Mouse (Mus musculus) forebrain, embryonic 11.5 days (tissue): ENCODE data around the gene Kif16b. TPM values are rescaled to one million over a fixed set of nuclear protein-coding genes. Genes with fewer than 3 reads are reported as not detected.

Experiments used
- ATAC-seq: fragments of 200-750 bp; cut with Nextera tagmentation; replicated peaks from 2 replicates; pipeline ENCODE4 v1.8.0; 2017; ENCODE audit warnings: moderate TSS enrichment; ENCODE audit not compliant: low FRiP score
- DNase-seq: peaks from one replicate; pipeline ENCODE4 v3.0.0-alpha.2; 2017; ENCODE audit warnings: low spot score
- H3K27ac ChIP-seq: fragments of 300-500 bp; sonication (generic); 2 replicates; pipeline ENCODE4 v1.5.1; 2014; ENCODE audit warnings: low read depth, low read length
- H3K27me3 ChIP-seq: fragments of 300-500 bp; sonication (generic); 2 replicates; pipeline ENCODE4 v1.6.1; 2014; ENCODE audit warnings: mild to moderate bottlenecking, low read length, mixed read lengths; ENCODE audit not compliant: control insufficient read depth, insufficient read depth
- H3K36me3 ChIP-seq: fragments of 300-500 bp; sonication (generic); 2 replicates; pipeline ENCODE4 v1.6.1; 2014; ENCODE audit warnings: mild to moderate bottlenecking, low read length, moderate library complexity, mixed read lengths; ENCODE audit not compliant: control insufficient read depth, insufficient read depth
- H3K4me1 ChIP-seq: fragments of 300-500 bp; sonication (generic); replicated peaks from 2 replicates; pipeline ENCODE4 v1.6.1; 2014; ENCODE audit warnings: low read length, mixed read lengths; ENCODE audit not compliant: control insufficient read depth, insufficient read depth
- H3K4me2 ChIP-seq: fragments of 300-500 bp; sonication (generic); 2 replicates; pipeline ENCODE4 v1.6.1; 2014; ENCODE audit warnings: low read depth, mild to moderate bottlenecking, low read length, moderate library complexity, mixed read lengths; ENCODE audit not compliant: severe bottlenecking
- H3K4me3 ChIP-seq: fragments of 300-500 bp; sonication (generic); 2 replicates; pipeline ENCODE4 v1.5.1; 2014; ENCODE audit warnings: low read depth, low read length
- H3K9ac ChIP-seq: fragments of 300-500 bp; sonication (generic); 2 replicates; pipeline ENCODE4 v1.6.1; 2014; ENCODE audit warnings: low read length
- H3K9me3 ChIP-seq: fragments of 300-500 bp; sonication (generic); 2 replicates; pipeline ENCODE4 v1.6.1; 2016; ENCODE audit warnings: low read length, mixed read lengths; ENCODE audit not compliant: control insufficient read depth
- WGBS: fragments of 180-500 bp; shearing (Covaris S2); extraction: QIAGEN DNeasy Blood & Tissue Kit; methylation state at CpG from one replicate; pipeline ENCODE4 v1.1.7; 2014; 5-methylcytosine and 5-hydroxymethylcytosine counted together
- polyA plus RNA-seq: library from polyadenylated mRNA; unstranded; fragments of >200 nt; fragmentation: Nextera tagmentation; extraction: Ambion mirVana; gene quantifications from 2 replicates; pipeline ENCODE4 v1.2.1, GENCODE M21; 2014

The Kif16b gene
- polyA plus RNA-seq, 1 experiment from 2014 or later: 8.9 TPM

DNA sequence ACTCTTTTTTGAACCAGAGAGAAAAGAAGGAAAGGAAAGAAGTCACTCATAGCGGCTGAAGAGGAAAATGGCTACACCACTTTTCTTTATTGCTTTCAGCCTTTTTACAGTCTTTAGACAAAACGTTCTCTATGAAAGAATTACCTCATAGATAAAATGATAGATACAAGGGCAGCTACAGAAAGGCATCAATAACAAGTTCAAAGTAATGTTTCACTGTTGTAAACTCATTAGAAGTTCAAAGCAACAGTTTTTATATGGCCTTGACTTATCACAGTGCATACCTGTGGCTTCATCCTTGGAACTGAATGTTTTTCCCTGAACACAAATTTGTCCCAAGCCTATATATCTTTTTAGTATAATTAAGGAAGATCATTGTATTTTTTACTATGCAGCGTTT, 62.6 kb downstream of the Kif16b start:
- no peaks in the 10 kb centered on the region for H3K27me3 ChIP-seq
- H3K9ac ChIP-seq: no peak overlapping the region
- DNase-seq (no peak), ATAC-seq (no peak)
- no peak overlapping the region for H3K4me3 ChIP-seq
- no peak overlapping the region for H3K27ac ChIP-seq
- no peaks in the 10 kb centered on the region for H3K9me3 ChIP-seq
- H3K4me2 ChIP-seq: no peak overlapping the region
- no peaks in the 10 kb centered on the region for H3K36me3 ChIP-seq
- WGBS: 55% methylated on average over 3 of the region's 3 CpGs
- H3K4me1 ChIP-seq: no peaks in the 10 kb centered on the region

DNA sequence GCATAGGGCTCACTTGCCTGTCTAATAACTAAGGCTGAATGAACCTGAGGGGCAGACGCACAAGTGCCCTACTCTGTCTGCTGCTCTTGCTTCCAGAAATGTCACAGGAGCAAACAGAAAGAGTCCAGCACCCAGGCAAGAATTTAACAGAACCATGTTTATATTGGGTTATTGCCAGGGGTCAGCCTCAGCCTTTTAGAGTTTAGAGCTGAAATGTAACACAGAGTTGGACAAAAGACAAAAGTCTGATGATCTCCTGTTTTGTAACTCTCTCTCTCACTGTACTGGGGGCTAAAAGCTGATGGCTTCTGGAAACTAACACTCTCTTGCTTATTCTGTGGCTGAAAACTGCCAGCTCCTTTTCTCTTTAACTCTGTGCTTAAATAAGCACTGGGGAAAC, 63.2 kb downstream of the Kif16b start:
- WGBS: 71% methylated on average over 1 of the region's 1 CpGs
- H3K27me3 ChIP-seq: no peaks in the 10 kb centered on the region
- no peak for ATAC-seq
- H3K27ac ChIP-seq: no peak overlapping the region
- no peaks in the 10 kb centered on the region for H3K9me3 ChIP-seq
- no peak overlapping the region for H3K4me3 ChIP-seq
- H3K9ac ChIP-seq: no peak overlapping the region
- H3K36me3 ChIP-seq: no peaks in the 10 kb centered on the region
- DNase-seq: no peak
- H3K4me1 ChIP-seq: no peaks in the 10 kb centered on the region
- no peak overlapping the region for H3K4me2 ChIP-seq

DNA sequence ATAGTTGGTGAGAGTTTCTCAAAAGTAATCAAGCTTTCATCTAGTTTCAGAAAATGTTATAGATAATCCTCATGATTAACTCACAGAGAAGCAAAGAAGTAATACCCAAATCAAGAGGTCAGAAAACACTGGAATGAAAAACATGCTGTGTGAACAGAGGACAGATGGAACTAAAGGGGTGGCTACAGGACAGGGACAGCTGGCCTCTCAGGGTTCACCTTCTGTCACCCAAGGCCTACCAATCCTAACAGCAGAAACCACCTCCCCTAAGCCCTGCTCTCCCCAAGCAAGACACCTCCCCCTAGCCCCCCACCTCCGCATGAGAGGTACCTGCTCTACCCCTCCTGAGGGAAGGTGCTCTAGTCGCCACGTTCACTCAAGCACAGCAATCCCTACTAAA, 66.6 kb downstream of the Kif16b start:
- no peak overlapping the region for H3K4me3 ChIP-seq
- H3K9me3 ChIP-seq: no peaks in the 10 kb centered on the region
- H3K27me3 ChIP-seq: no peaks in the 10 kb centered on the region
- no peak for ATAC-seq
- DNase-seq: no peak
- 92% methylated on average over 3 of the region's 3 CpGs for WGBS
- no peak overlapping the region for H3K27ac ChIP-seq
- no peaks in the 10 kb centered on the region for H3K4me1 ChIP-seq
- no peaks in the 10 kb centered on the region for H3K36me3 ChIP-seq
- no peak overlapping the region for H3K4me2 ChIP-seq
- H3K9ac ChIP-seq: no peak overlapping the region

DNA sequence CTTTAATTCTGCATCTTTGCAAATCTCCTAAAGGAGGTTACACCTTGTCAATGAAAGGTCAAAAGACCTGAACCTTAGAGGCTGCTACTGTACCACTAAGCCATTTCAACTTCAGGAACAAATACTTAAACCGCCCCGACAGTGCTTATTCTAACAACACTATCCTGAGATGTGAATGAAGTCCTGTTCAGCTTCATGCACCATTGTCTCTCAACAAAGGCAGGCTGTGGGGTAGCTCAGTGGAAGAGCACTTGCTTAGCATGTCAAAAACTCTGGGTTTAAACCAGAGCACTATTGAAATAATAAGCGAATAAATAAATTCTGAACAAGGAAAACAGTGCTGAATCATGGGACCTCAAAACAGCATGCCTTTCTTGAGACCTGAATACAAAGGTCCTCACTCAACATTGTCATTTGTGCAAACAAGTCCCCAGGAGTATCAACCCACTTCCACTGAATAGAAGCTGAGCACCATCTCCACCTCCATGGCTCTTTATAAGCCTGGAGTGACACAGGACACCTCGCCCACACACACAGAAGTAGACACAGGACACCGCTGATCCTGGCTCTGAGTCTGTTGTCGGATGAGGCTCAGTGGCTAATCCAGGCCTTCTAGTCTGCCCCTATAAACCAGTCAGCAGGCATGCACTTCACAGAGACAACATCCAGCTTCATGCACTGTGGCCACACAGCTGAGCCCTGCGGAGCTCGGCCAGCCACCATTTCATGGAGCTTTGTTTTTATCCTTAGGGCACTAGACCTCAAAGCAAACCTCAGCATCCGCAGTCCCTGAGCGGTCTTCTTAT, 68.5 kb downstream of the Kif16b start:
- H3K9ac ChIP-seq: no peak overlapping the region
- ATAC-seq (peak; percentile 74), DNase-seq (no peak)
- no peaks in the 10 kb centered on the region for H3K4me1 ChIP-seq
- H3K36me3 ChIP-seq: no peaks in the 10 kb centered on the region
- no peaks in the 10 kb centered on the region for H3K27me3 ChIP-seq
- no peak overlapping the region for H3K27ac ChIP-seq
- no peak overlapping the region for H3K4me3 ChIP-seq
- 52% methylated on average over 10 of the region's 10 CpGs for WGBS
- H3K9me3 ChIP-seq: no peaks in the 10 kb centered on the region
- no peak overlapping the region for H3K4me2 ChIP-seq

DNA sequence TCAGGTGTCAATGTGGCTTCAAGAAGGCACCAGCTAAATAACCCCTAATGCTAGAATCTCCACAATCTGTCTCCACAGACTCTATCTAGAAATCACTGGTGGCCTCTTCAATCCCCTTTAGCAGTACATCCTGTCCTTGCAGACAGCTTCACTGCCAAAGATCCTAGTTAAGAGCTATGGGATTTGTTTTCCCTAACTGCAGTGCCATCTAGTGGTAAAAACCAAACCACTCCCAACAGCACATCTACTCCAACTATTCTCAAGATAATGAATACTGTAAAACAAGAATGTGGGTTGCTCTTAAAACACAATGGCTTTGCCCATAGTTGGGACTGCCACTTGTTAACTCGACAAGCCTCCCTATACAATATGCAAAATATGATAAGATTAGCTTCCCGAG, 88.3 kb downstream of the Kif16b start:
- H3K9ac ChIP-seq: no peak overlapping the region
- no peaks in the 10 kb centered on the region for H3K9me3 ChIP-seq
- H3K4me3 ChIP-seq: no peak overlapping the region
- no peaks in the 10 kb centered on the region for H3K36me3 ChIP-seq
- ATAC-seq (peak; percentile 80), DNase-seq (no peak)
- peaks cover 2% of the 10 kb centered on the region; the same call in 1 of the 2 replicates for H3K4me1 ChIP-seq
- WGBS: 38% methylated on average over 2 of the region's 2 CpGs
- H3K27ac ChIP-seq: no peak overlapping the region
- H3K4me2 ChIP-seq: no peak overlapping the region
- H3K27me3 ChIP-seq: no peaks in the 10 kb centered on the region

DNA sequence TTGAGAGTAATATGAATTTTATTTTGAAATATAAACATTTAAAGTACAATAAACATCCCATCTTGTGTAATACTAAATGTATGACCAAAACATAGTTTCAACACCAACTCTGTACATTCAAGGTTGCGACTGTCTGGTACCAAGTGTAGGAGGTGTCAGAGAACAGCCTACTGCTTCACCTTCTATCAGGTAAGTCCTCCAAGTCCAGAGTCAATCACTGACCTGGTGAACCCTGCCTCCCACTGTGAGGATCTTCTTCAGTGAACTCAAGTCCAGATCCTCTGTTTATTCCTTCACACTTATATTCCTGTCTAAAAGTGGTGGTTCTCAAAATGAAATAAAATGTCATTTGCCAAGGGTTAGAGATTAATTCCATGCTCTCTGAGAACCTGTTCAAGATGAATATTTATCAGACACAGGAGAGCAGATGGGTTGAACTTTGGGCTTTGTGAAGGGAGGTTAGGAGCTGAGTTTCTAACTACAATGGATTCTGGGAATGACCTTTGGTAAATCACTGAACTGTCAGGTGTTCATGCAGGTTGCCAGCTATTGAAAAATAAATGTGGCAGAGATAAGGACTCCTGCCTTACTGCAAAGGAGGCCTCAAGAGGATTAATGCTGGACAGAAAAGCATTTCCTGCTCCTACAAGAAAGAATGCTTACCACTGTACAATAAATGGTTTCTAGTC, 97.4 kb downstream of the Kif16b start:
- Histone ChIP-seq H3K36me3 (no peaks in the 10 kb centered on the region), H3K9ac (no peak overlapping the region), H3K27me3 (no peaks in the 10 kb centered on the region), H3K4me3 (no peak overlapping the region), H3K27ac (no peak overlapping the region), H3K4me1 (no peaks in the 10 kb centered on the region), H3K9me3 (no peaks in the 10 kb centered on the region), H3K4me2 (no peak overlapping the region)
- no peak for DNase-seq
- no peak for ATAC-seq
- 87% methylated on average over 1 of the region's 1 CpGs for WGBS

DNA sequence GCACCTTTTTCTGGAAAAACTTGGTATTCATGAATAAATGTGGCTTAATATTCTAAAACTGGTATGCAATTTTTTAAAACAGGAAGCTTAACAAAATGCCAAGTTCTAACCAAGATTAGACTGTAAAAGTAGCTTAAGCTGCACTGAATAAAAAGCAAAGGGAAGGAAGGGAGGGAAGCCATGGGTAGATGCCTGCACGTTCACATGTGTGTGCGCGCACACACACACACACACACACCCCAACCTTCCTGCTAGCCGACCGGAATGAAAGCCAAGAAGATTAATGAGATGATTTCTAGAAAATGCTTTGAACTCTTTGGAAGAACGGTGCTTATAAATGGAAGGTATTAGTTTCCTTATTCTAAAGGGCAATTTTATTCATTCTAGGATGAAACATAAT, 104.0 kb downstream of the Kif16b start:
- no peak for ATAC-seq
- no peak for DNase-seq
- WGBS: 67% methylated on average over 6 of the region's 6 CpGs

DNA sequence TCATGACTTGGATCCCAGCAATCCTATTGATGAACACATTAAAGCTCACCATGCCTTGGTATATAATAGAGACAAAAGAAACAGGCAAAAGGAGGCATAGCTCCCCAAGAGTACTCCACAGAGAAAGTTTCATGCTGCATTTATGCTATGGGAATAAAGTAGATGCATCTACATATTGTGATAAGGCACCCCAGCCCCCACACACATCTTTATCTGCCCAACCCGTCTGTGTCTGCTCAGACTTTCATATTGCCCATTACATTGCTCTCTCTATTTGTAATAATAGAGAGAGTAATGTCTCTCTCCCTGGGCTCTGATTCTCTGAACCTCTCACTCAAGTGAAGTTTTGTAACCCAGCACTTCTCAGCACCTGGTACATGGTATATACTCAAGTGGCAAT, 126.0 kb downstream of the Kif16b start:
- Histone ChIP-seq H3K4me1 (no peaks in the 10 kb centered on the region), H3K4me2 (no peak overlapping the region), H3K27ac (no peak overlapping the region), H3K36me3 (no peaks in the 10 kb centered on the region), H3K9me3 (no peaks in the 10 kb centered on the region), H3K9ac (no peak overlapping the region), H3K27me3 (no peaks in the 10 kb centered on the region), H3K4me3 (no peak overlapping the region)
- no peak for DNase-seq
- ATAC-seq: no peak
- 83% methylated on average over 1 of the region's 1 CpGs for WGBS

More for the DNA sequence above, 104.0 kb downstream of the Kif16b start:
- H3K4me1 ChIP-seq: no peaks in the 10 kb centered on the region
- H3K9ac ChIP-seq: no peak overlapping the region
- H3K9me3 ChIP-seq: no peaks in the 10 kb centered on the region
- no peak overlapping the region for H3K4me3 ChIP-seq
- no peaks in the 10 kb centered on the region for H3K36me3 ChIP-seq
- no peak overlapping the region for H3K27ac ChIP-seq
- H3K27me3 ChIP-seq: no peaks in the 10 kb centered on the region
- no peak overlapping the region for H3K4me2 ChIP-seq

DNA sequence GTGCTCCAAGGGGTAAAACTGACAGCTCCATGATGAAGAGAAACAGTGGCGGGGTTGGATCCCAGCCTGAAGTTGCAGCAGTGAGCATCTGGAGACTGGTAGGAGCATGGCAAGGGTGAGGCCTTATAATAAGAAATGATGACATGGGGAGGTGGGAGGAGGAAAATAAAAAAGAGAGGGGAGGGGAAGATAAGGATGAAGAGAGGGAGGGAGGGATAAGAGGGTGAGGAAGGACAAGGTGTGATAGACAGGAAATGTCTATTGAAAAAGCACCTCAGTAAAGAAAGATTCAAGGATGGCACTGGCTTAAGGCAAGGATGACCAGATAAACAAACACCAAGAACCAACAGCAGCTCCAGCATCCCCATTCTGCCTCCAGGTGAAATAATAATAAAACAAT, 126.6 kb downstream of the Kif16b start:
- Histone ChIP-seq H3K4me2 (no peak overlapping the region), H3K9ac (no peak overlapping the region), H3K4me1 (no peaks in the 10 kb centered on the region), H3K36me3 (no peaks in the 10 kb centered on the region), H3K27ac (no peak overlapping the region), H3K4me3 (no peak overlapping the region), H3K27me3 (no peaks in the 10 kb centered on the region), H3K9me3 (no peaks in the 10 kb centered on the region)
- ATAC-seq: no peak
- no peak for DNase-seq
- 83% methylated on average over 1 of the region's 1 CpGs for WGBS
